Mouse (Mus musculus): ENCODE results near the gene Bax.
"Not testable (repeated sequence)": the region's sequence is repeated elsewhere in the genome, so short reads cannot be mapped to it uniquely, and the experiment has no call there.

Bax gene

GRCm38 (mm10) chr7:45481374-45481927 lies 14.8 kb upstream of the Bax start, which contains the start of gene Tulp2:
Tulp2 (plus strand) TSS chr7:45481877.
- DNase-seq (ENCODE audit: low spot score) = no peak

GRCm38 (mm10) chr7:45480310-45480709 lies 13.6 kb upstream of the Bax start:
- not testable (repeated sequence) for DNase-seq (ENCODE audit: low spot score)

- no peak for DNase-seq (ENCODE audit: low spot score)
These were observed 12.1 kb upstream of the Bax start for GRCm38 (mm10) chr7:45478774-45479173.

GRCm38 (mm10) chr7:45477003-45477402 lies 10.3 kb upstream of the Bax start:
- no peak for DNase-seq (ENCODE audit: low spot score)

- DNase-seq (ENCODE audit: low spot score) = no peak
These were observed 9.8 kb upstream of the Bax start for GRCm38 (mm10) chr7:45476453-45476852.

- no peak for DNase-seq (ENCODE audit: low spot score)
These were observed 8.7 kb upstream of the Bax start for GRCm38 (mm10) chr7:45475291-45475969.

GRCm38 (mm10) chr7:45470869-45471268 lies 4.2 kb upstream of the Bax start:
- DNase-seq (ENCODE audit: low spot score) = no peak

GRCm38 (mm10) chr7:45467090-45467670 lies 482 bp upstream of the Bax start:
- no peak for DNase-seq (ENCODE audit: low spot score)

- DNase-seq (ENCODE audit: low spot score) = no peak
These were observed 1.1 kb downstream of the Bax start for GRCm38 (mm10) chr7:45465549-45465948.

- DNase-seq (ENCODE audit: low spot score) = no peak
These were observed 1.6 kb downstream of the Bax start for GRCm38 (mm10) chr7:45465112-45465511.

GRCm38 (mm10) chr7:45463987-45464778 lies 2.5 kb downstream of the Bax start:
- DNase-seq (ENCODE audit: low spot score) = no peak

GRCm38 (mm10) chr7:45462868-45463267 lies 3.8 kb downstream of the Bax start:
- not testable (repeated sequence) for DNase-seq (ENCODE audit: low spot score)

- no peak for DNase-seq (ENCODE audit: low spot score)
These were observed 4.4 kb downstream of the Bax start for GRCm38 (mm10) chr7:45462325-45462724.

GRCm38 (mm10) chr7:45461781-45462180 lies 4.9 kb downstream of the Bax start:
- no peak for DNase-seq (ENCODE audit: low spot score)

- no peak for DNase-seq (ENCODE audit: low spot score)
These were observed 5.4 kb downstream of the Bax start for GRCm38 (mm10) chr7:45461326-45461725.

- no peak for DNase-seq (ENCODE audit: low spot score)
These were observed 5.8 kb downstream of the Bax start for GRCm38 (mm10) chr7:45460860-45461314.

- no peak for DNase-seq (ENCODE audit: low spot score)
These were observed 6.3 kb downstream of the Bax start for GRCm38 (mm10) chr7:45460377-45460776.

- DNase-seq (ENCODE audit: low spot score) = peak; percentile 92
These were observed 7.0 kb downstream of the Bax start, which contains the start of gene Ftl1 for GRCm38 (mm10) chr7:45459564-45460140. Ftl1 (minus strand) TSS chr7:45459884.

GRCm38 (mm10) chr7:45458748-45459563 lies 7.7 kb downstream of the Bax start:
- peak; percentile 58 for DNase-seq (ENCODE audit: low spot score)

- DNase-seq (ENCODE audit: low spot score) = no peak
These were observed 9.3 kb downstream of the Bax start for GRCm38 (mm10) chr7:45457204-45458060.
